Mouse (Mus musculus) erythroblast, embryonic 14.5 days (primary cell): Measurements from ENCODE around the gene Rps12-ps3.

ENCODE experiments used
- GATA1 ChIP-seq: IDR thresholded peaks from 2 replicates; pipeline ENCODE4 v1.6.1; 2012; ENCODE audit warnings: low read length, inconsistent platforms, mixed read lengths
- TAL1 ChIP-seq: IDR thresholded peaks from 3 replicates; pipeline ENCODE4 v1.6.1; 2012; ENCODE audit warnings: low read length, inconsistent platforms, mixed read lengths

- TF ChIP-seq GATA1 = no peak
- no peak for TF ChIP-seq TAL1
Measured at GRCm38 (mm10) chr19:59289042-59289441, 33.0 kb upstream of the Rps12-ps3 start.
